Mouse (Mus musculus) heart, postnatal 36 days (tissue): ENCODE measurements around the gene Tatdn2. TPM values are rescaled to one million over a fixed set of nuclear protein-coding genes. Genes with fewer than 3 reads are reported as not detected.
A peak's percentile ranks its signal among the peaks of the same experiment; 100 is the strongest.
"Not testable (repeated sequence)": the region's sequence is repeated elsewhere in the genome, so short reads cannot be mapped to it uniquely, and the experiment has no call there.

Experiments
- DNase-seq, 2 experiments: peaks; one replicate each; pipeline ENCODE4 v3.0.0; 2021 to 2022
- intact Hi-C: fragments of 180-260 bp; cut with DNase I; formaldehyde crosslinking; loops from one replicate; pipeline ENCODE4 v1.15.1; 2025
- total RNA-seq, 2 experiments: library from RNA; stranded (reverse); gene quantifications; 2 replicates each; pipeline ENCODE4 v1.2.3; 2021

Gene Tatdn2
- total RNA-seq, 2 experiments from 2014 or later: 56.1 to 62.1 TPM

GRCm38 (mm10) chr6:113668287-113669154 is 28.3 kb upstream of the Tatdn2 start:
- intact Hi-C loops: loop anchor here (2.0 kb wide), 1 partner anchor 24 kb away; no protein-coding TSS in a partner anchor
- DNase-seq: peak; percentile 54 to 61

DNA sequence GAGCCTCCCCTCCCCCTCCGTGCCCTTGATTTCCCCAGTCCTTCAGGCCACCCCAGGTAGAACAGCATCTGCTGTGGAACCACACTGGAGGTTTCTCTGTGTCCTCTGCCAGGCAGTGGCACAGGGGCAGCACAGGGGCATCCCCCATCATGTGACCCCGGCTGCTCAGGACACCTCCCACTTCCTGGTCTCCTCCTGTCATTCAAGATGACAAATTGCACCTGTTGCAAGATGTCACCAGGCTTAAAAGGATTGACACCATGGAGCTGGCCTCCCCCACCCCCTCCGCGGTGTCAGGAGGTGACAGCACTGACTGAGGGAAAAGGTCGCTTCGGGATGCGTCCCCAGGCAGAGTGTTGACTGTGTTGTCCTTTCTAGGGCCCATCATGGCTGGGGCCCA is 27.0 kb upstream of the Tatdn2 start:
- intact Hi-C loops: loop anchor here (2.0 kb wide), 1 partner anchor 25 kb away; no protein-coding TSS in a partner anchor
- DNase-seq: no peak

- intact Hi-C loops, DNase-seq: not testable (repeated sequence)
These were observed 24.8 kb upstream of the Tatdn2 start for GRCm38 (mm10) chr6:113672029-113672428.

GRCm38 (mm10) chr6:113672989-113673388 is 23.9 kb upstream of the Tatdn2 start:
- no peak for DNase-seq
- intact Hi-C loops: no loop called here

- no peak for DNase-seq
- intact Hi-C loops: no loop called here
These were observed 21.6 kb upstream of the Tatdn2 start for GRCm38 (mm10) chr6:113675234-113675633.

DNA sequence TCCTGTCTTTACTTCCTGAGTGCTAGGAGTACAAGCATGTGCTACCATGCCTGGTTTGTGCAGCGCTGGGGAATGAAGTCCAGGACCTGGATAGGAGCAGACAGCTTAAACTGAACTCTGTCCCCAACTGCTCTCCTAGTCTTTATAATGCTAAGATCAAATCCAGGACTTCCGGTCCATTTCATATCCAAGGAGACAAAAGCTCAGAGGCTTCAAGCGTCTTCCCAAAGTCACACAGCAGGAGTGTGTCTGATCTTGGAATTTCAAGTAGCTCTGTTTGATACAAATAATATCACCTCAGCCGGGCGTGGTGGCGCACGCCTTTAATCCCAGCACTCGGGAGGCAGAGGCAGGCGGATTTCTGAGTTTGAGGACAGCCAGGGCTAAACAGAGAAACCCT is 20.9 kb upstream of the Tatdn2 start:
- intact Hi-C loops: no loop called here
- DNase-seq: no peak

GRCm38 (mm10) chr6:113677070-113677734 is 19.6 kb upstream of the Tatdn2 start:
- intact Hi-C loops: no loop called here
- DNase-seq: no peak

GRCm38 (mm10) chr6:113678246-113679012 is 18.4 kb upstream of the Tatdn2 start:
- intact Hi-C loops: no loop called here
- DNase-seq: no peak

- no peak for DNase-seq
- intact Hi-C loops: no loop called here
These were observed 16.8 kb upstream of the Tatdn2 start for GRCm38 (mm10) chr6:113679993-113680566.

- peak; percentile 87 to 93 for DNase-seq
- intact Hi-C loops: loop anchor here (1.0 kb wide), 2 partner anchors 15 to 43 kb away; partner anchors contain the start of gene Irak2
These were observed 15.6 kb upstream of the Tatdn2 start for GRCm38 (mm10) chr6:113681271-113681670.

GRCm38 (mm10) chr6:113683081-113683825 is 13.6 kb upstream of the Tatdn2 start:
- DNase-seq: no peak
- intact Hi-C loops: no loop called here

DNA sequence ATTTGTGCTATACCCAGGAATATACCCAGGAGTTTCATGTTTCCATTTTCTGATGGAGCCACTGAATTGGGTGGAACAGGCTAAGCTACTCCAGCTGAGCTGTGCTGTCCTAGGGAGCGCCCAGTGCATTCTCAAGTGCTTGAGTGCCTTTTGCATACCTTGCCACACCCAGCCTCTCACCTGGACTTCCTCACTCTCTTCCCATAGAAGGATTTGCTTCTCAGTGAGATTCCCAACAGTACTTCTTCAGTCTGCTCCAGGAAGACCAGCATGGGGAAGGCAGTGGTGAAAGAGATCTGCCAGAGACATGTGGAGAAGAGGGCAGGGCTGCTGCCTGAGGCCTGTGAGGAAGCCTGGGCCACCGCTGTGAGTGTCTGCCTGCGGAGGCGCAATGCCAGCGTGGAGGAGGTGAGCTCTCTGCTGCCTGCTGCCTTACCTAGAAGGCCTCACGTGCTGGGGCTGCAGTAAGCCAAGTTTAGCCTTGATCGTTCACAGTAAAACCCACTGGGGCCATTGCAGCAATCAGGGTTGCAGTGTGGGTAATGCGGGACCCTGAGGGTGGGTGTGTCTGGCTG is 10.2 kb upstream of the Tatdn2 start:
- intact Hi-C loops: no loop called here
- no peak for DNase-seq

DNA sequence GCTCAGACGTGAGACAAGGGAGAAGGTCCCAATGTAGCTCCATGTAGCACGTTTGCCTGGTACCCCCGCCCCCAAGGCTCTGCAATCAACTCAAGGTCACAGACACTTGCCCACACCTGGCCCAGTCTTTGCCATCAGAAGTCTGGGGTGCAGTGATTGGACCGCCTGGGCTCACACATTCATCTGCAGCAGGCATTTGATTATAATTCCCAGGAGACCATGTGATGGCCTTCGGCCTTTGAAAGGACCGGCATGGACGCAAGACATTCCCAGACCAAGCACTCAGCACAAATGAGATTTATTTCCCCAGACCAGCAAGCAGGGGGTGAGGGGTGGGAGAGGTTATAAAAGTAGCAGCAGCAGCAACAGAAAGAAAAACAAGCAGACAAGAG is 6.8 kb upstream of the Tatdn2 start:
- intact Hi-C loops: no loop called here

GRCm38 (mm10) chr6:113690400-113691083 is 6.3 kb upstream of the Tatdn2 start:
- intact Hi-C loops: no loop called here
- no peak for DNase-seq

More for the DNA sequence above, 6.8 kb upstream of the Tatdn2 start:
- no peak for DNase-seq

DNA sequence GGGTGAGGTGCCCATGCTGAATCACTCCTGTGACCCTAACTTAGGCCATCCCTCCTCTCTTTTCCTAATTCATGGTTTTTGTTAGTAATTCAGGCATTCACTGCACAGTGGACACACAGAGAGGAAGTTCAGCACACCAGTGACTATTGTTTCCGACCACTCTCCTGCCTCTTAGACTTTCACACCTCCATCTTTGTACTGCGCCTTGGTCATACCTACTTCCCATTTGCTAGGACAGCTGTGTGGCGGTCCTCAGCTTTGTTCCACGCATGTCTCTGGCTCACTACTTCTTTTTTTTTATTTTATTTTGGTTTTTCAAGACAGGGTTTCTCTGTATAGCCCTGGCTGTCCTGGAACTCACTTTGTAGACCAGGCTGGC is 5.8 kb upstream of the Tatdn2 start:
- no peak for DNase-seq
- intact Hi-C loops: no loop called here

GRCm38 (mm10) chr6:113692661-113693133 is 4.2 kb upstream of the Tatdn2 start:
- intact Hi-C loops: no loop called here
- no peak for DNase-seq

DNA sequence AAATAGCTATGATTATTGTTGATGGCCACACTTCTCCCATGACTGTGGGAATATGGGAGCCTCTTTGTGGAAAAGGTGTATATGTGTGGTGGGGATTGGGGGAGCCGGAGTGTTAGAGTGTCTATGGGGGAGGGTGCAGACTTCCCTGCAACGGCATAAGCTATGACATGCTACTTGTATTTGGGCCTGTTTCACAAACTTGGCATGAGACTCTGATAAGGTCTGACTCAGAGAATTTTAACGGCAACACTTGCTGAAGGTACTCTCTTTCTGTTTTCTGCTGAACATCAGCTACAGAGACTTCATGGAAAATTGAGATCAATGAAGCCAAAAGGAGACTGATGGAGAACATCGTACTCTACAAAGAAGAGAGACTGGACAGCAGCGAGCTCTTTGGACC is 3.5 kb upstream of the Tatdn2 start:
- intact Hi-C loops: no loop called here
- no peak for DNase-seq

- intact Hi-C loops: loop anchor here (5.0 kb wide), 2 partner anchors 58 to 163 kb away; partner anchors contain the start of genes Emc3, Fancd2 and Irak2
- DNase-seq: no peak
These were observed 1.6 kb upstream of the Tatdn2 start for GRCm38 (mm10) chr6:113695203-113695602.
